Mouse (Mus musculus) myocyte (in vitro differentiated cells): ENCODE measurements around the gene Egfl7.

Experiments
- POLR2A ChIP-seq: IDR thresholded peaks from one replicate; pipeline ENCODE4 v1.6.1; 2011; ENCODE audit warnings: low read depth, mild to moderate bottlenecking, control low read depth, moderate library complexity; ENCODE audit not compliant: insufficient read length
- POLR2AphosphoS2 ChIP-seq: IDR thresholded peaks from one replicate; pipeline ENCODE4 v1.6.1; 2011; ENCODE audit warnings: low read depth, control low read depth; ENCODE audit not compliant: insufficient read length

GRCm38 (mm10) chr2:26574862-26575261 is 5.0 kb upstream of the Egfl7 start:
- TF ChIP-seq POLR2AphosphoS2 (no peak), POLR2A (no peak)
